Mouse (Mus musculus) frontal cortex, postnatal 10 days (tissue): ENCODE measurements around the gene Cel.

Experiments used
- DNase-seq, 2 experiments: peaks; one replicate each; pipeline ENCODE4 v3.0.0; 2022; ENCODE audit warnings: low spot score in 2 of 2, mixed read lengths in 1 of 2

Gene Cel

GRCm38 (mm10) chr2:28563303-28563702 is at the start of gene Cel:
Gene Cel (minus strand): TSS chr2:28563403.
- DNase-seq: no peak

GRCm38 (mm10) chr2:28612436-28613063 is 49.3 kb upstream of the Cel start:
- DNase-seq: no peak

DNA sequence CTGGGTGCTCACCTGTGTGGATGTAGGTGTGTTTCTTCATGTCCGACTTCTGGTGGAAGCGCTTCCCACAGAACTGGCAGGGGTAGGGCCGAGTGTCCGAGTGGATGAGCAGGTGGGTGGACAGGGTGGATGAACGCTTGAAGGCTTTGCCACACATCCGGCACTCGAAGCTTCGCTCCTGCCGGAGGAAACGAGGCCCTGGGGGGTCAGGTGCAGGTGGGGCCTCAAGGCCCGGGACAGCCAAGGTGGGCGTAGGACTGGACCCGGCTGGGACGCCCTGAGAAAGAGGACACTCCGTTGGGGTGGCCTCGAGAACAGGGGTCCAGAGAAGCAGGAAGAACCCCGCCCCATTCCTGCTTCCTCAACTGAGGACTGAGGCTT is 48.2 kb upstream of the Cel start:
- DNase-seq: no peak

- DNase-seq: no peak
These were observed 47.7 kb upstream of the Cel start for GRCm38 (mm10) chr2:28610716-28611406.

DNA sequence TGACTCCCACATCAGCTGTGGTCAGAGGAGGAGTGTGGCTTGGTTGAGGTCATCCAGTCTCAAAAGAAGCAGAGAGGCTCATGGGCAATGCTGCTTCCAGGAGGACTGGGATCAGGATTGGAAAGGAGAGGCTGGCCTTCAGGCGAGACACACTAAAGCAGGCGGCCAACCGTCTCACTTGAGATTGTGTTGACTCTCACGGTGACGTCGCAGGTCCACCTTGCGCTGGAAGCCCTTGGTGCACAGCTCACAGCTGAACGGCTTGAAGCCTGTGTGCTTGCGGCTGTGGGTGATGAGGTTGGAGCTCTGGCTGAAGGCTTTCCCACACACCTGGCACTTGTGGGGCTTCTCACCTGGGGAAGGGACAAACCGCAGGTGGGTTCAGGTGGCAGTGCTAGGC is 46.6 kb upstream of the Cel start:
- no peak for DNase-seq

- no peak for DNase-seq
These were observed 44.4 kb upstream of the Cel start for GRCm38 (mm10) chr2:28607341-28608165.

DNA sequence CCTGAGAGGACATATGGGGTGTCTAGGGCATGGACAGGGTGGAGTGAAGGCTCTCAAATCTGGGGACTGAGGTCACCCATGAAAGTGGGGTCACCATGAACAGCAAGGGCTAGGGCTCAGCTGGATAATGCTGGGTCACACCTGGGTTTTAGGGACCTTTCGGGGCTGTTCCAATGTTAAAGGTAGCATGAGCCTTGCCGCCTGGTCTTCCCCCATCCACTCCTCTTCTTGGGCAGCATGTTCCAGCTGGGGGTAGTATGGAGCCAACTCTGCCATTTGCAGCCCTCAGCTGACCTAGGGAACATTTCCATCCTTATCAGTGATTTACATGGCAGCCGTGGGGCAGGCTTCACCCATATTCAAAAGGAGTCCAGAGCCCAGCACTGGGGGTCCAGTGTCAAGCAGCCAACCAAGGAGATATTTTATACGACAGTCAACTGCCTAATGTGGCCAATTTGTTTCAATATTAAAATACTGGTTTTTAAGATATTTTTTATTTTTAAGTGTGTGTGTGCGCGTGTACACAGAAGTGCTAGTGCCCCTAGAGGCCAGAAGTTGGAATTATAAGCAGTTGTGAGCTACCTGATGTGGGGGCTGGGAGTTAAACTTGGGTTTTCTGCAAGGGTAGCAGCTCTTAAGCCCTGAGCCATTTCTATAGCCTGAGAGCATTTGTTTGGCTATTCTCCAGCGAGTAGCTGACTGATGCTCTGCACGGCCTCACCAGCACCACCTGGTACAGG is 43.6 kb upstream of the Cel start:
- no peak for DNase-seq

DNA sequence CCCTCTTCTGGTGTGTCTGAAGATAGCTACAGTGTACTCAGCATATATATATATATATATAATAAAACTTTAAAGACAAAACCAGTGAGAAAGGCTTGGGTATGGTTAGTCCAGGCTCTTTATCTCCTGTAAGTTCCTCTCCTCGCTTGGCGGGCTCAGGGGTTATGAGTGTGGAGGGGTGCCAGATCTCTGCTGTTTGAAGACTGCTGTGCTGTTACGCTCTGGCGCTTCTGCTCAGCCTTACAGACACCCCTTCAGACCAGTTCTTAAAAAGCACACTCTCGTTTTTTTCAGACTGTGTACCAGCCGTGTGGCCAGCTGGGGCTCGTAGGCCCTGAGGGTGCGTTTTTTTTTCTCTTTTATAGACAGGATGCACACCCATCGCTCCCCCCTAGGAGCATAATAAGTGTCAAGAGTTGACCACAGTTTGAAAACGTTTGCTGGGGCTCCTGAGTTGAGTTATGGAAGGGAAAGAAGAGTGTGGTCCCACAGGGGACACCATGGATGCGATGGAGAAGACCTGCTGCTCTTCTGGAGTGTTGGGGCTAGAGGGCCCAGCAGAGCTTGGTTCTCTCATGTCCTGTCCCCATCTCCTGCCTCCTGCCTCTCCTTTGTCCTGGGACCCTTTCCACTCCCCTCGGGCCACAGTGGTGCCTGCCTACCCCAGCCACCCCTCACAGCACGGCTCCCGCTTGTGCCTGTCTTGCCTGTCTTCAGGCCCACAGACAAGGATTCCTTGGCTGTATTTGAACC is 42.8 kb upstream of the Cel start:
- no peak for DNase-seq

DNA sequence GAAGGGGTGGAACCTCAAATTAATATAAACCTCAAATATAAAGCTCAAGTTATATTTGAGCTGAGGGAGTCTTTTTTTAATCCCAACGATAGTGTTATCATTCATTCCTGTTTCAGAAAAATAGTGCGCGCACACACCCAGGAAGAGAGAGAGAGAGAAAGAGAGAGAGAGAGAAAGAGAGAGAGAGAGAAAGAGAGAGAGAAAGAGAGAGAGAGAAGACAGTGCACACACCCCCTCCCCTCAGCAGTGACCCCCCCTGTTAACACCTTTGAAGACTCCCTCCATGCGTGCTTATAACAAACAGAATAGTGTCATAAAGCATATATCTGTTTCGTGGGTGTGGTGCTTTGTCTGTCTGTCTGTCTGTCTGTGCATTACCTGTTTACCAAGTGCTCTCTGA is 40.3 kb upstream of the Cel start:
- DNase-seq: no peak

DNA sequence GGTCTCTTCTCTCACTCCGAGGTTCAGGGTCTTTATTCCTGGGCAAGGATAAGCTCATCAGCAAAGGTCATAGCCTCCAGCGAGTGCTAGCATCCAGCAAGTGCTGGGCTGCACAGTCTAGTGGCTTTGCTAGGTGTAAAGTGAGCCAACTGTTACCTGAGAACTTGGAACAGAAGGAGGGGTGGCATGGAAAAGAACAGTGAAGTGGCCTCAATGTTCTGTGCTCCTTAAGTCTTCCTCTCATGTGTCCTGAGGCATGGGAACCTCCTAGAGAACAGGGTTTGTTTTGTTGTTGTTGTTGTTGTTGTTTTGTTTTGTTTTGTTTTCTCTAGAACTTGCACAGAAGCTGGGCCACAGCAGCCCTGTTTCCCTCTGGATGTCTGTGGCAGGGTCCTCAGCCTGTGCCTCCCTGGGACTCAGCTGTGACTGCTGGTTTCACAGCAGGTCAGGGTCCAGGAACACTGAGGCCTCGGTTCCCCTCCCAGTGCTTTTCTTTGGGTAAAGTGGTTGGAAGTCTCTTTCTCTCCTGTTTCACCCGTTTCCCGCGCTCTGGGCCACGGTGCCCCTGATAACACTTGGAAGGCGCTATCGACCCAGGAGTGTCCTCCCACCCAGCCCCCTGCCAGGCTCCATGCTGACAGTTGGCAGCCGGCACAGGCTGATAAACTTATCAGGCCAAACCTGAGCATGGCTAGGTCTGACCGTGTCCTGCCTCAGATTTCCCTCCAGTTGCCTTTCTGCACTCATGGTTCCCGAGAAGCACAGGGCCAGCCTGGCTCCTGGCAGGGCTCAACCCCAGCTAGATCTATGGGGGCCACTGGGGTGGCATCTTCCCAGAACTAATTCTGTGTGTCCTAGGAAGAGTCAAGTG is 38.8 kb upstream of the Cel start:
- no peak for DNase-seq

DNA sequence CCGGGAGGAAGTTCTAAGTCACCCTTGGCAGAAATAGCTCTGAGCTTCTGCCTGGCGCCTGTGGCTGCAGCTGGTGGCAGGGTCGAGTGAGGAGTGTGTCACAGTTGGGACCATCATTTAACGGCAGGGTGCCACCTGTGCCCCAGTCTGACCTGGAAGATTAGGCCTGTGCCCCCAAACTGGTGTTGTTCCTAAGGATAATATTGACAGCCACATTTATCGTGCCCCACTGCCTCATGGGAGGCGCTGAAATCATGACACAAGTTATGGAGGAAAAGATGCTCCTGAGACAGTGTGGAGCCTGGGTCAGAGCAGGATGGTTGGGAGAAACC is 36.3 kb upstream of the Cel start:
- DNase-seq: no peak

DNA sequence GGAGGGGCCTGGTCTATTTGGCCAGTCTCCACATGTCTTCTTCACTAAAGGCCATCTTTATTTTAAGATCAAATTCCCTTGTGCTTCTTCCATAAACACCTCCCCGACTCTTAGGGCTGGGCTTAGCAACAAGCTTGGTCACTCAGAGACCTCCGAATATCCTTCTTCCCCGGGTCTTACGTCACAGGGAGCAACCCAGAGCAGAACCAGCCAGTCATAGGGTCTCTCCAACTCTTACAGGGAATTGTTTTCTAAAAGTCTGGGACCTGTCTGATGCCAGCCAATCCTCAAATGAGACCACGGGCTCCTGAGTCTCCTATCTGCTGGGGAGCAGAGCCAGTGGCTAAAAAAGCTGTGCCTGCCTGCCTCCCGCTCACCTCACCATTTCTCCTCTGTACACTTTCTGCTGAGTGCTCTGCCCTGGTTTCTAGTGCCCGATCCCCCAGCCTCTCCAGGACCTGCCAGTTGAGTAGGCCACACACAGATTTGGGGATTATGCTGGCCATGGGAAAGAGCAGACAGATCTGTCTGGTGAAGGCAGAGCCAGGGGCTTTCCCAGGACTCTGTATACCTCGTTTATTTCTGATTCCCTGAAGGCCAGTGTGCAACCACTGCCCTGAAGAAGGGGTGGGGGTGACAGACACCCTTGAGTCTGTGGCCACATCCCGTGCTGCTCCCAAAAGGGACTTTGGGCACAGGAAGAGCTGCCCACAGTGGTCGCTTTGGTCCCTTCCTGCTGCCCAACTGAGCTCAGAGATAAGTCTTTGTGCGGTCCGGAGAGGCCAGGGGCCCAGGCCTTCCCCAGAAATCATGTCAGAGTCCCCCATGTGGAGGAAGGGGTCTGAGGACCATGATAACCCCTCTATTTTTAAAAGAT is 35.7 kb upstream of the Cel start:
- no peak for DNase-seq

GRCm38 (mm10) chr2:28597733-28598547 is 34.7 kb upstream of the Cel start:
- DNase-seq: no peak

DNA sequence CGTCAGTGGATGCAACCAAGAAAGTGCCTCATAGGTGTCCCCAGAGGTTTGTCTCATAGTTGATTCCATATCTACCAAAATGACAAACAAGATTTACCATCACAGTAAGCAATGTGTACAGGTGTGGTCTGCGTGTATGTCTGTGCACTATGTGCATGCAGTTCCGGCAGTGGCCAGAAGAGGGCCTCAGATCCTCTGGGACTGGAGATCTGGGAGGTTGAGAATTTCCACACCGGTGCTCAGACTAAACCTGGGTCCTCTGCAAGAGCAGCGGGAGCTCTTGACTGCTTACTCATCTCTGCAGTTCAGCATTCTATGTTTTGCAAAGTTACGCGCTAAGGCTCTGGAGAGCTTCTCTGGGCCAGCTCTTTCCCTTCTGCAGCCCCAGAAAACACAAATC is 33.8 kb upstream of the Cel start:
- DNase-seq: no peak

GRCm38 (mm10) chr2:28596021-28596420 is 32.8 kb upstream of the Cel start:
- DNase-seq: no peak

DNA sequence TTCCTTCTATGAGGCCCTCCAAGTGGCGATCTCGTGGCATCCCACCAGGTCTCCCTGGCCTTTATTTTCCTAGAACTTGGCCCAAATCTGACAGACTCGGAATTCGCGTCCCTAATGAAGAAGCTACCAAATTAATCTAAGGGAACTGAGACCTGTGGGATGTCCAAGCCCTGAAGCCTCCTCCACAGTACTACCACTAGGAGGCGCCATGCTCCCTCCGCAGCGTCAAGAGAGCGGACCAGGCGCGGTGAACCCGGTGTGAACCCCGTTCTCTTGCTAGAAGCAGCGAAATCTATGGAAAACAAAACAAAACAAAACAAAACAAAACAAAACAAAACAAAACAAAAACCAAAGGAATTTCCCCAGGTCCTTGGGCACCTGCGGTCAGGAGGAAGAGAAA is 29.6 kb upstream of the Cel start:
- DNase-seq: peak in 1 of 2 experiments; percentile 34

DNA sequence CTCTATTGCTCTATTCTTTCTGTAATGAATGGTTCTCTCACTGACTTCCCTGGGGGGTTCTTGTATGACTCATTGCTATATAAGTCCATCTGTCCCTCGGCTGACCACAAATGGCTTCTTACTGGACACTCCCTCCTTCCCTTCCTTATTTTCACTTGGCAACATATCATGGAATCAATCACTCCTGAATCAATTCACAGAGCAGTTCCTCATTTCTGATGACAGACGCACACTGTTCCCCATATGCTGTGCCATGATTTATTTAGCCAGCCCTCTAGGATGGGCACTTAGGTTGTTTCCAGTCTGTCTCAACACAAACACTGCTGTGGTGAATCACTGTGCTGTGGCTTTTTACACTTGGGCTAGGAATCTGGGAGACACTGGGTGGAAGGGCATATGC is 28.3 kb upstream of the Cel start:
- no peak for DNase-seq

- DNase-seq: no peak
These were observed 25.4 kb upstream of the Cel start for GRCm38 (mm10) chr2:28588574-28588973.

DNA sequence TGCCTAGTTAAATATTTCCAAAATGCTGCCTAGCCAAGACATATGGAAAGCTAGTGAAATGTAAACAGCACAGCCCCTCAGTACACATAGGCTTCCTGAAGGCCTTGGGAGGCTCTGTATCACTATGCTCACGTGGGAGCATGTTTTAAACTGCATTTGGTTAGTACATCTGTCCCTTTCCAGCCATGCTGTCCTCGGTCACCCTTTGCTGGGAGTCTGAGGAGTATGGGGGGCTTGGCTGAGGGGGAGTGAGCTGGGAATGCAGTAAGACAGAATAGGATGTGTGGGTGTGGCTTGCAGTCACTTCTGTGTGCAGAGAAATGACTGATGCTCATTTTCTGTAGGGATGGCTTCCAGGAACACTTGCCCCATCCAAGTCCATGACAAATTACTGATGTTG is 22.5 kb upstream of the Cel start:
- DNase-seq: no peak
